Mouse (Mus musculus): ENCODE results near the gene Ier2. TPM values are rescaled to one million over a fixed set of nuclear protein-coding genes. Genes with fewer than 3 reads are reported as not detected.

Gene Ier2
- total and polyA plus RNA-seq, 3 experiments, result 43.1 to 112 (median 64.9) TPM

DNA sequence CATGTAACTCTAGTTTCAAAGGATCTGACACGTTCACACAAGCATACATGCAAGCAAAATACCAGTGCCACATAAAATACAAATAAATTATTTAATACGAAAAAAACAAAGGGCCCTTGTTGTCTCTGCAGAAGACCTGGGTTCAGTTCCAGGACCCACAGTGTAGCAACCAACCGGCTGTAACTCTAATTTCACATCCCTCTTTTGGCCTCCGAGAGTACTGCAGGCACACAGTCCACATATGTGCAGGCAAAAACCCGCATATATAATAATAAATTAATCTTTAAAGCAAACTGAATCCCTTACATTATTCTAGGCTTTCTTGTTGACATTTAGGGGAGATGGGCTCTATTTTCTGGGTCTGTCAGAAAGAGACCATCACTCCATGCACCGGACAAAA lies 15.9 kb downstream of the Ier2 start:
- DNase-seq (ENCODE audit: low spot score) (no peak), ATAC-seq (ENCODE audit: extremely low read depth, insufficient number of reproducible peaks, low FRiP score, poor library complexity, severe bottlenecking) (no peak)
- H3K4me1 ChIP-seq (ENCODE audit: insufficient read depth, low read depth, low read length), result peaks cover 35% of the 10 kb centered on the region
- TF ChIP-seq CTCF (IDR thresholded peaks at IDR 0.05; ENCODE audit: low read depth, low read length) (no peak), GATA2 (IDR thresholded peaks at IDR 0.05; ENCODE audit: borderline replicate concordance, low read depth, low read length) (no peak), POLR2AphosphoS5 (IDR thresholded peaks at IDR 0.05; ENCODE audit: insufficient replicate concordance, low read depth, low read length) (no peak), TAL1 (conservative IDR thresholded peaks at IDR 0.05; ENCODE audit: low read depth, low read length) (no peak), GATA1 (IDR thresholded peaks at IDR 0.05; ENCODE audit: borderline replicate concordance, low read length) (no peak)
- no peaks in the 10 kb centered on the region for H3K36me3 ChIP-seq (replicated peaks)
- no peaks in the 10 kb centered on the region for H3K9me3 ChIP-seq (replicated peaks)
- H3K4me3 ChIP-seq (ENCODE audit: low read depth, low read length), result no peak overlapping the region
- peaks cover 3% of the 10 kb centered on the region; the same call in 1 of the 2 replicates for H3K27me3 ChIP-seq (ENCODE audit: insufficient read depth, low read length)

DNA sequence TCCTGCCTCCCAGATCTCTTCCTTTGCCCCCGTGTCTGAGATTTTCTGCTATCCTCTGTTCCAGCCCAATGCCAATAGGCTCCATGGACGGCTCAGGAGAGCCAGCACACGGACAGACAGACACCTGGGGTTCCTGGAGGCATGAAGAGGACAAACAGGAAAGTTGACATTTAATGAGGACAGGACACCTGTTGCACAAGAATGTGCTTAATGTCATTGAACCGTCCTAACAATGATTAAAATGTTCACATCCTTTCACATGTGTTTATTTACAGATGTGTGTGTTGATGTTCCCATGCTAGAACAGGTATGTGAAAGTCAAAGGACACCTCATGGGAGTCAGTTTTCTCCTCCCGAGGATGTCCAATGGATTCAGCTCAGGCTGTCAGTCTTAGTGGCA lies 19.6 kb downstream of the Ier2 start:
- no peak for TF ChIP-seq TAL1 (conservative IDR thresholded peaks at IDR 0.05; ENCODE audit: low read depth, low read length)
- TF ChIP-seq GATA1 (IDR thresholded peaks at IDR 0.05; ENCODE audit: borderline replicate concordance, low read length), result no peak
- no peak for TF ChIP-seq CTCF (IDR thresholded peaks at IDR 0.05; ENCODE audit: low read depth, low read length)
- TF ChIP-seq GATA2 (IDR thresholded peaks at IDR 0.05; ENCODE audit: borderline replicate concordance, low read depth, low read length), result no peak
- no peak for TF ChIP-seq POLR2AphosphoS5 (IDR thresholded peaks at IDR 0.05; ENCODE audit: insufficient replicate concordance, low read depth, low read length)
- Histone ChIP-seq H3K4me3 (ENCODE audit: low read depth, low read length) (no peak overlapping the region), H3K9me3 (replicated peaks) (no peaks in the 10 kb centered on the region), H3K4me1 (ENCODE audit: insufficient read depth, low read depth, low read length) (peaks cover 40% of the 10 kb centered on the region), H3K27me3 (ENCODE audit: insufficient read depth, low read length) (peaks cover 8% of the 10 kb centered on the region), H3K36me3 (replicated peaks) (no peaks in the 10 kb centered on the region)
- ATAC-seq (ENCODE audit: extremely low read depth, insufficient number of reproducible peaks, low FRiP score, poor library complexity, severe bottlenecking) (no peak), DNase-seq (ENCODE audit: low spot score) (no peak)

DNA sequence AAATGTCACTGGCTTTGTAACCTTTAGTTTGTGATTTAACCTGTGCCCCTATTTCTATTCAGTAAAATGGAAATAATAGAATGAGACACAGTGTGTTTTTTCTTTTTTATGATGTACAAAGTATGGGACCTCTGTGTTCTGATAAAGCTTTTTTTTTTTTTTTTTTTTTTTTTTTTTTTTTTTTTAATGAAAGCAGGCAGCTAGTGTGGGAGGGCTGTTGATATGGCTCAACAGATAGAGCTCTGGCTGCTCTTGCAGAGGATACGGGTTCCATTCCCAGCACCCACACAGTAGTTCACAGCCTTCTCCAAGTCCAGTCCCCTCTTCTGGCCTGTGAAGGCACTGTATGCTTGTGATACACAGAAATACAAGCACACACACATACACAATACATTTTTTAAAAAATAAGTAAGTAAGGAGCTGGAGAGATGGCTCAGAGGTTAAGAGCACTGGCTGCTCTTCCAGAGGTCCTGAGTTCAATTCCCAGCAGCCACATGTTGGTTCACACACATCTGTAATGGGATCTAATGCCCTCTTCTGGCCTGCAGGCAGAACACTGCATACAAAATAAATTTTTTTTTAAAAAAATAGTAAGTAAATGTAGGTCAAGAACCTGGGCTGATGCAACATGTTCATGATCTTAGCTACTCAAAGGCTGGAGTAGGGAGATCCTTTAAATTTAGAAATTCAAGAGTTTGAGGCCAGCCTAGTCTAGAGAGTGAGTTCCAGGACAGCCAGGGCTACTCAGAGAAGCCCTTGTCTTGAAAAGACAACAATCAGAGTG lies 20.9 kb downstream of the Ier2 start:
- ATAC-seq (ENCODE audit: extremely low read depth, insufficient number of reproducible peaks, low FRiP score, poor library complexity, severe bottlenecking) (no peak), DNase-seq (ENCODE audit: low spot score) (no peak)
- Histone ChIP-seq H3K36me3 (replicated peaks) (no peaks in the 10 kb centered on the region), H3K4me3 (ENCODE audit: low read depth, low read length) (no peak overlapping the region), H3K27me3 (ENCODE audit: insufficient read depth, low read length) (peaks cover 20% of the 10 kb centered on the region), H3K4me1 (ENCODE audit: insufficient read depth, low read depth, low read length) (peaks cover 32% of the 10 kb centered on the region), H3K9me3 (replicated peaks) (no peaks in the 10 kb centered on the region)
- no peak for TF ChIP-seq POLR2AphosphoS5 (IDR thresholded peaks at IDR 0.05; ENCODE audit: insufficient replicate concordance, low read depth, low read length)
- TF ChIP-seq GATA1 (IDR thresholded peaks at IDR 0.05; ENCODE audit: borderline replicate concordance, low read length), result no peak
- TF ChIP-seq GATA2 (IDR thresholded peaks at IDR 0.05; ENCODE audit: borderline replicate concordance, low read depth, low read length), result no peak
- TF ChIP-seq CTCF (IDR thresholded peaks at IDR 0.05; ENCODE audit: low read depth, low read length), result no peak
- no peak for TF ChIP-seq TAL1 (conservative IDR thresholded peaks at IDR 0.05; ENCODE audit: low read depth, low read length)

DNA sequence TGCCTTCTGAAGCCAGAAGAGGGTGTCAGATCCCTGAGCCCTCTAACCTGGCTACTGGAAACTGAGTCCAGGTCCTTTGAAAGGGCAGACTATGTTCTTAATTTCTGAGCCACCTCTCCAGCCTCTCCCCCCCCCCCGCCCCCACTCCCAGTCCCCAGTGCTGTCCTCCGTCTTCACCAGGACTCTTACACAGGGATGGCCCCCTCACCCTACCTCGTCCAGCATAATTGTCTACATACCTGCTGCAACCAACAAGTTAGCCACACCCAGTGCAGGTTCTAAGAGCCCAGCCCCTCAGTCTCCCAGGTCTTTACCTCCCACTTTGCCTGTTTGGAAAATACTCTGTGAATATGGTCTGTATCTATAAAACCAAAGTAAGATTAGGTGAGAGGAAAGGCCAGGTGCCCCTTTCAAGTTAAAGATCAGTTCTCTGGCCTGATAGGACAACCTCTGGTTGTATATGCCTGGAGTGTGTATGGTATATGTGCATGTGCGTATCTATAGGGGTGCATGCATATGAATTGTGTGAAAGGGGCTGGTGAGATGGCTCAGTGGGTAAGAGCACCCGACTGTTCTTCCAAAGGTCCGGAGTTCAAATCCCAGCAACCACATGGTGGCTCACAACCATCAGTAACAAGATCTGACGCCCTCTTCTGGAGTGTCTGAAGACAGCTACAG lies 21.9 kb downstream of the Ier2 start:
- TF ChIP-seq POLR2AphosphoS5 (IDR thresholded peaks at IDR 0.05; ENCODE audit: insufficient replicate concordance, low read depth, low read length) (no peak), CTCF (IDR thresholded peaks at IDR 0.05; ENCODE audit: low read depth, low read length) (no peak), GATA2 (IDR thresholded peaks at IDR 0.05; ENCODE audit: borderline replicate concordance, low read depth, low read length) (no peak), GATA1 (IDR thresholded peaks at IDR 0.05; ENCODE audit: borderline replicate concordance, low read length) (no peak)
- no peaks in the 10 kb centered on the region for H3K9me3 ChIP-seq (replicated peaks)
- DNase-seq (ENCODE audit: low spot score), result no peak
- no peak overlapping the region; the same call in 1 of the 2 replicates for H3K4me3 ChIP-seq (ENCODE audit: low read depth, low read length)
- H3K4me1 ChIP-seq (ENCODE audit: insufficient read depth, low read depth, low read length), result peaks cover 32% of the 10 kb centered on the region
- peaks cover 30% of the 10 kb centered on the region for H3K27me3 ChIP-seq (ENCODE audit: insufficient read depth, low read length)
- ATAC-seq (ENCODE audit: extremely low read depth, insufficient number of reproducible peaks, low FRiP score, poor library complexity, severe bottlenecking), result no peak
- H3K36me3 ChIP-seq (replicated peaks), result no peaks in the 10 kb centered on the region

DNA sequence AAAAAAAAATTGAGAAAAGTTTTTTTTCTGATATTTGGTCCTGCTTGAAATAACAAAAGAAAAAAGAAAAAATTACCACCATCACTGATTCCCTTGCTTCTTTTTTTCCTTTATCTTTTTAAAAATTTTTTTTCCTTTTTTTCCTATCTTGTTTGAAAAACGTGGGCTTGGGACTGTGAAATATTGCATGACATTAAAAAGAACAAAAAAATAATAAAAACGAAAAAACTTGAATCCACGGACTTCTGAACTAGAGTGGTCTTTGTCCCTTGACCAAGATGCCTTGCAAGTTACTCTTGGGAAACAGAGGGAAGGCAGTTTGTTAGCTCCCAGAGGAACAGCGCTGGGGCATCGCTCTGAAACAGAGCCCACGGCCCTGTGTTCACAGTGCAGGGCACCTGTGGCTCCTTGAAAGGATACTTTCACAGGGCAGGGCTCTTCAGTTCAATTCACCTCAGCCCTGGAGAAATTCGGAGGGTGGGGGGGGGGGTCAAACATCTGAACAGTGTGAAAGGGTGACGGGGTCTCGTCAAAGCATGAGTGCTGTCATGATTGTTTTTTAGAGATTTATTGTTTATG lies 22.6 kb downstream of the Ier2 start:
- TF ChIP-seq GATA2 (IDR thresholded peaks at IDR 0.05; ENCODE audit: borderline replicate concordance, low read depth, low read length), result no peak
- TF ChIP-seq POLR2AphosphoS5 (IDR thresholded peaks at IDR 0.05; ENCODE audit: insufficient replicate concordance, low read depth, low read length), result no peak
- TF ChIP-seq GATA1 (IDR thresholded peaks at IDR 0.05; ENCODE audit: borderline replicate concordance, low read length), result no peak
- no peak for TF ChIP-seq TAL1 (conservative IDR thresholded peaks at IDR 0.05; ENCODE audit: low read depth, low read length)
- TF ChIP-seq CTCF (IDR thresholded peaks at IDR 0.05; ENCODE audit: low read depth, low read length), result no peak
- Histone ChIP-seq H3K4me3 (ENCODE audit: low read depth, low read length) (peak overlapping the region; percentile 76), H3K36me3 (replicated peaks) (no peaks in the 10 kb centered on the region), H3K4me1 (ENCODE audit: insufficient read depth, low read depth, low read length) (peaks cover 32% of the 10 kb centered on the region), H3K27me3 (ENCODE audit: insufficient read depth, low read length) (peaks cover 37% of the 10 kb centered on the region), H3K9me3 (replicated peaks) (no peaks in the 10 kb centered on the region)
- DNase-seq (ENCODE audit: low spot score) (no peak), ATAC-seq (ENCODE audit: extremely low read depth, insufficient number of reproducible peaks, low FRiP score, poor library complexity, severe bottlenecking) (no peak)
